Comparison of ENCODE assay signal across 17 mouse cellular contexts in genomic region chr7:101691863-101692262, GRCm38 (mm10).
"Had no signal": no experiment of that assay in that cellular context is flagged by ENCODE, and none has a peak within 500 bp of the region (broad histone marks: within the 10 kb centered on the region; RNA-seq: fewer than 3 reads in every experiment).

No protein-coding gene starts in this region.

- DNase-seq: lung, adult 2 months; lung, postnatal 14 days; lung, postnatal 36 days; right cerebral cortex, postnatal 14 days; thymus, adult 2 months; thymus, postnatal 25 days; thymus, postnatal 4 days had no signal

- H3K36me3 ChIP-seq: lung, embryonic 15.5 days; midbrain, embryonic 15.5 days; stomach, embryonic 15.5 days had no signal

- H3K27ac ChIP-seq: lung, embryonic 15.5 days; macrophage; midbrain, embryonic 13.5 days; midbrain, embryonic 15.5 days; neural tube, embryonic 12.5 days; stomach, embryonic 15.5 days; stomach, postnatal 0 days had no signal

- H3K4me2 ChIP-seq: lung, embryonic 15.5 days; midbrain, embryonic 11.5 days; midbrain, embryonic 13.5 days; midbrain, embryonic 15.5 days; neural tube, embryonic 12.5 days; stomach, embryonic 15.5 days had no signal

- H3K4me3 ChIP-seq: lung, embryonic 15.5 days; megakaryocyte, embryonic 14.5 days; midbrain, embryonic 13.5 days; midbrain, embryonic 15.5 days; neural tube, embryonic 12.5 days; stomach, embryonic 15.5 days had no signal

- H3K4me1 ChIP-seq: lung, embryonic 15.5 days; neural tube, embryonic 12.5 days; stomach, embryonic 15.5 days had no signal

- H3K9ac ChIP-seq: lung, embryonic 15.5 days; midbrain, embryonic 13.5 days; midbrain, embryonic 15.5 days; neural tube, embryonic 12.5 days; stomach, embryonic 15.5 days had no signal

- H3K27me3 ChIP-seq: lung, embryonic 15.5 days; megakaryocyte, embryonic 14.5 days; midbrain, embryonic 13.5 days; midbrain, embryonic 15.5 days; neural tube, embryonic 12.5 days; stomach, embryonic 15.5 days had no signal

- H3K9me3 ChIP-seq: lung, embryonic 15.5 days; megakaryocyte, embryonic 14.5 days; midbrain, embryonic 13.5 days; midbrain, embryonic 15.5 days; neural tube, embryonic 12.5 days; stomach, embryonic 15.5 days had no signal

- ATAC-seq: lung, postnatal 0 days; midbrain, embryonic 13.5 days; midbrain, embryonic 15.5 days had no signal
